Mouse (Mus musculus) 416B (cell line): ENCODE measurements around the gene Terf2ip.

ENCODE experiments used
- DNase-seq: peaks from one replicate; pipeline ENCODE4 v3.0.0; 2011; ENCODE audit warnings: low read depth

Terf2ip gene

DNA sequence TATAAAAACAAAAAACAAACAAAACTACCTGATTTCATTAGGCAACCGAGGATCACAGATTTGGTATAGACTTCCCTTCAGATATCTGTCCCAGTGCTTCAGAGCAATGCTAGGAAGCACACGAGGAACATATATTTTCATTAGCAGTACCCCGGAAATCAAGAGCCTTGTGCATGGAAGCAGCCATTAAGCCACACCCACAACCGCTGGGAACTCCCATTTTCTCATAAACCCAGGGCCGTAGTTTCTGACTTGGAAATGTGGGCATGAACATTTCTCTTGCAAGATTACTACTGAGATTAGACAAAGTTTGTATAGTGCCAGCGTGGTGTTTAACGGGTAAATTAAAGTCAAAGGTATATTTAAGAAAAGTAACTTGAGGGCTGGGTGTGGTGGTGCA lies 1.6 kb upstream of the Terf2ip start:
- no peak for DNase-seq

DNA sequence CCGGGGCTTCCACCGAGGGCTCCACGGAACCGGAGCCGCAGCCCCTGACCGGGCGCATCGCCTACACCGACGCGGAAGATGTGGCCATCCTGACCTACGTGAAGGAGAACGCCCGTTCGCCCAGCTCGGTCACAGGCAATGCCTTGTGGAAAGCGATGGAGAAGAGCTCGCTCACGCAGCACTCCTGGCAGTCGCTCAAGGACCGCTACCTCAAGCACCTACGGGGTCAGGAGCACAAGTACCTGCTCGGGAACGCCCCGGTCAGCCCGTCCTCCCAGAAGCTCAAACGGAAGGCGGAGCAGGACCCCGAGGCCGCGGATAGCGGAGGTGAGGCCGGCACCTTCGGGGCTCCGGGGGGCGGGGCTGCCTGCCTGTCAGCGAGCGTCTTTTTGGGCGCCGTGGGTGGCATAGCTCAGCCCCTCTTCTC lies 631 bp downstream of the Terf2ip start:
- no peak for DNase-seq

DNA sequence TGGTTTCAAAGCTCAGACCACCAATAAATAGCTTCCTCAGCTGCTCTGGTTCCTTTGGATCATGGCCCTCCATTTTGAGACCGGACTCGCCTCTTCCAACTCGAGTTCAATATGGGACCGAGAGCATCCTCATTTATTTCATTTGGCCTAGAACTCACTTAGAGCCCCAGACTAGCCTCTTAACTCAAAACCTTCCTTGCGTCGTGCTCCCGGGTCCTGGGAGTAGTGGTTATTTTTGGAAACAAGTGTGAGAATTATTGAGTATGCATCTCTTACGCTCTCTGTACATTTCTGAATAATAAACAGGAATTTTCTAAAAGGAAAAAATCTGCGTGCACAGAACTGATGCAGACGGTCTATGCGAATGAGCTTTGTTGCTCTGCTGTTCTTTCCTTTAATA lies 3.7 kb downstream of the Terf2ip start, which contains the start of gene Gm6793:
Gene Gm6793, minus strand, starts transcription at position 101 of the 400 bp plus-strand sequence.
- DNase-seq, result no peak

DNA sequence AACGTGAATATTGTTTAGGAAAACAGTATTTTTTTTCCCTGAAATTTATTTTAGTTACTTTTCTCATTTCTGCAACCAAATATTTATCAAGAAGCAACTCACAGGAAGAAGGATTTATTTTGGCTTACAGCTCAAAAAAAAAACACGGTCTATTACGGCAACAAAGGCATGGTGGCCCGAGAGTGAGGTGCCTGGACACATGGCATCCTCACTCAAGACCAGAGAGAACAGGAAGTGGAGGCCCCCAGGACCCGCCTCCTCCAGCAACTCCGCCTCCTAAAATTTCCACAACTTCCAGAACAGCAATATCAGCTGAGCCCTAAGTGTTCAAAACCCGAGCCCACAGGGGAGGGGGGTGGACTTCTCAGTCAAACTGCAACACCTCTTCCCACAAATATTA lies 18.3 kb downstream of the Terf2ip start:
- peak; percentile 17 for DNase-seq

DNA sequence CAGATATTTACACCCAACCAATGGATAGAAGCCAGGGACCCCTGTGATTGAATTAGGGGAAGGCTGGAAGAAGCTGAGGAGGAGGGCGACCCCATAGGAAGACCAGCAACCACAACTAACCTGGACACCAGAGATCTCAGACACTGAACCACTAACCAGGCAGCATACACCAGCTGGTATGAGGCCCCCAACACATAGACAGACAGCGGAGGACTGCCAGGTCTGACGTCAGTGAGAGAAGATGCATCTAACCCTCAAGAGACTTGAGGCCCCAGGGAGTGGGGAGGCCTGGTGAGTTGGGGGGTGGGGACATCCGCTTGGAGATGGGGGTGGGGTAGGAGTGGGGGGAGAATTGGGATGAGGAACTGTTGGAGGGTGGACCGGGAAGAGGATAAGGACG lies 19.5 kb downstream of the Terf2ip start:
- no peak for DNase-seq

DNA sequence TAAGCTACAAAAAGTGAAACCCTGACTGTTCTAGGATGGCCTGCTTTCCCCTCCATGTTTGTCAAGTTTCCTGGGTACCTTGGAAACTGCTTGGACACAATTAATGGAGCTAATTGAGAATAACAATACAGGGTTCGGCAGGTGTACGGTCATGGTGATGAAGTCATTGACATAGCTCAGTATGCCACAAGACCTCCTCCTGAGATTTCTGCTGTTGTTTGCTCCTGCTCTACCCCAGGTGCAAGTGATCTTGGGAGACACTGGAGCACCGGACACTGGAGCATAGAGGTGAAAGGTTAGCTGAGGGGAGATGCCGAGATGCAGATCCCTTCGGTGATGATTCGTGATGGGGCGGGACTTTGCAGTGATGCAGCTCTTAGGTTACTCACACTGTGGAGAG lies 21.9 kb downstream of the Terf2ip start:
- no peak for DNase-seq

DNA sequence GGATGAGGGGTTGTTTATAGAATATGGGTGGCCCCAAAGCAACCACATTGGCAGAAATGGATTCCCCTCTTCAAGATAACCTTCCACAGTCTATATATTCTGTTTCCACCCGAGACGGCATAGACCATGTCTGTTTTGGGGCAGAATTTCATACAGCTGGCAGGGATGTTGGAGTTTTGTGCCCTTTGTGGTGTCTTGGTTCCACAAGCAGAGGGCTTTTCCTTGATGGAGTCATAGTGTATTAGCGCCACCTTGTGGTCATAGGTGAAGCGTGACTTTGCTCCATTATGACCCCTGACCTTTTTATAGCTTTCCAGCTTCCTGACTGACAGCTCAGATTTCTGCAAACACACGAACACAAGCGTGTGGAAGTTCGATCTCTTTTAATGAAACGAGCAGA lies 23.4 kb downstream of the Terf2ip start:
- DNase-seq, result peak; percentile 81

DNA sequence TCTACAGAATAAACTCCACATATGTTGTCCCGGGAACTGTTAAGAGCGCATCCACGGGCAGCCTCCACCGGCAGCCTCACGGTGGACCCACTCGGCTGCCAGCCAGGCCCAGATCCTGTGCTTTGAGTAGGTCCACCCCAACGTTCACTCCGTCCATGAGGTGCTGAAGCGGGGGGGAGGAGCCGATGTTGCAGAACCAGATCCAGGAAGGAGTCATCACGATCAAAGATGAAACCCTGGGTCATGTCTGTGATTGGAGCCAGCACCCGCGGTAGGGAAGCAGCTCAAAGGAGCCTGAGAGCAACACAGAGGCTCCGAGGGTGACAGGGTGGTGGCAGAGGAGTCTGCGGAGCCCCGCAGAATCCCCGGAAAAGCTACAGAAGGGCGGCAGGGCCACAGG lies 26.3 kb downstream of the Terf2ip start:
- DNase-seq, result no peak

DNA sequence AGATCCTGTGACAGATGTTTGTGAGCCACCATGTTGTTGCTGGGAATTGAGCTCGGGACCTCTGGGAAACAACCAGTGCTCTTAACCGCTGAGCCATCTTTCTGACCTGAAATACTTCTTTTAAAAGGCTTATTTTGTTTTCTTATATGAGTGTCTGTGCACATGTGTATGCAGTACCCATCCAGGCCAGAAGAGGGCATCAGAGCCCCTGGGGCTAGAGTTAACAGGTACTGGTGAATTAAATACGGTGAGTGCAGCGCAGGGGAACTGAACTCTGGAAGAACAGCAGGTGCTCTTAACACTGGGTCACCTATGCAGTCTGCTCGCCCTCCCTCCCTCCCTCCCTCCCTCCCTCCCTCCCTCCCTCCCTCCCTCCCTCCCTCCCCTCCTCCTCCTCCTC lies 34.0 kb downstream of the Terf2ip start:
- peak; percentile 15 for DNase-seq

DNA sequence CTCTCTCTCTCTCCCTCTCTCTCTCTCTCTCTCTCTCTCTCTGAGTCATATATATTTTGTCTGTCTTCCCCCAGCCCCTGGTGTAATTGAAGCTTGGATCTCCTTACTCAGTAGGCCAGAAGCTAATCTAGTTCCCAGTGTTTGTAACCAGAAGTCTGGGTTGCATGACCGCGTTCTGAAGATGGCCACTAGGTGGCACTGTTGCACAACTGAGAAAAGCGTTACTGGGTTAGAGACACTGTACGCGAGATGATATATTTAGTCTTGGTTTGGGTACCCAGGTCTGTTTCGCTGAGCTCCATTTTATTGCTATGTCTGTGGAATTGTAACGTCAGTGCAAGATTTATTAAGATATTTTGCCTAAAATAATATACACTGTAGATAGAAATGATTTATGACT lies 34.7 kb downstream of the Terf2ip start:
- peak; percentile 80 for DNase-seq

DNA sequence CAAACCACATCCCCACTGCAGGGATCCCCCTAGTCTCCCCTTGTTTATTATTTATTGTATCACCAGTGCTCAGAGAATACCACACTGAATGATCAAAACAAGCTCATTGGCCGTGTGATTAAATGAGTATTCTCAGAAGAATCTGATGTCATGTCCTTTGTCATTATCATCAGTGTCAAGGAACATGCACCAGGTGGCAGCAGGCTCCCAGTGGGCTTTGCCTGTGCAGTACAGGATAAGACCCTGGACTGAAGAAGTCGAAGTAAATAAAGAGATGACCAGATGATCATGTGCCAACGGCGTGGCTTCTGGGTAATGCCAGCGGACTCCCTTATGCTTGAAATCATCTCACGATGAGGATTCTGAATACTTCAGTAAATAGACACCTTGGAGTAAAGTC lies 37.1 kb downstream of the Terf2ip start:
- DNase-seq, result no peak

DNA sequence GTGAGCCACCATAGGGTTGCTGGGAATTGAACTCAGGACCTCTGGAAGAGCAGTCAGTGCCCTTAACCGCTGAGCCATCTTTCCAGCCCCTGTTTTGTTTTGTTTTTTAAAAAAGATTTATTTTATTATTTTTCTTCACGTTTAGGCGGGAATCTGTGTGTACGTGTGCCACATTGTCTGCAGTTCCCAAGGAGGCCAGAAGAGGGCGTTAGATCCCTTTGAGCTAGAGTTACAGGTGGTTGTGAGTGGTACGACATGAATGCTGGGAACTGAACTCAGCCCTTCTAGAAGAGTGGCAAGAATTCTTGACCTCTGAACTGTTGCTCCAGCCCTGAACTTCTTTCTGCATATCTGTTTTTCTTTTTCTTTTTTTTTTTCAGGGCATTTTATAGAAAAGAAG lies 38.8 kb downstream of the Terf2ip start:
- no peak for DNase-seq

DNA sequence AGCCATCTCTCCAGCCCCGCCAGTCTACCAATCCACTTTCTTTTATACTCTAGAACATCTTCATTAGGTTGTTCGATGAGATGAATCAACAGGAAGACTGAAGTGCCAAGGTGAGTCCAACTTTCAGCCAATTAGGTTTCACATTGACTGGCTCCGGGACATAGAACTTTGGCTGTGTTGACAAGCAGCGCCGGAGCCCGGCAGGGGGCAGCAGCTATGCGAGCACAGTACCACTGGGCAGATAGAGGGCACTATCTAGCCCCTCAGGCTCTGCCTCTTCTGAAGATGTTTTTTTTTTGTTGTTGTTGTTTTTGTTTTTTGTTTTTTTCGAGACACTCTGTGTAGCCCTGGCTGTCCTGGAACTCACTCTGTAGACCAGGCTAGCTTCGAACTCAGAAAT lies 40.3 kb downstream of the Terf2ip start:
- DNase-seq, result no peak

DNA sequence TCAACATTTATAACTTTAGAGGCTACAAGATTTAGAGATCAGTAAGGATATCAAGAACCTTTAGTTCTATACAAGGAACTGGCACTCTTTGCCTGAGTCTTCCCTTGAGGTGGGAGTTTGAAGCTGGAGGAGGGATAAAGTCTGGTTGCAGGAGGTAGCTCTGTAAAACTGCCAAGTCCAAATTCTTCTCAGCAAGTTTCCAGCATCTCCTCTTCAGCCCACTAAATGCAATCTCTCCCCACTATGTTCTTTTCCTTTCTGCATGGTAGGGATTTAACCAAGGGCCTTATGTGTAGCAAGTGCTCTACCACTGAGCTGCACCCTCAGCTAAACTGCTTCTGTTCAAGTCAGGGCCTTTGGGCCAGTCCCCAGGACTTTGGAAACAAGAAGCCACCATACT lies 43.3 kb downstream of the Terf2ip start:
- no peak for DNase-seq

DNA sequence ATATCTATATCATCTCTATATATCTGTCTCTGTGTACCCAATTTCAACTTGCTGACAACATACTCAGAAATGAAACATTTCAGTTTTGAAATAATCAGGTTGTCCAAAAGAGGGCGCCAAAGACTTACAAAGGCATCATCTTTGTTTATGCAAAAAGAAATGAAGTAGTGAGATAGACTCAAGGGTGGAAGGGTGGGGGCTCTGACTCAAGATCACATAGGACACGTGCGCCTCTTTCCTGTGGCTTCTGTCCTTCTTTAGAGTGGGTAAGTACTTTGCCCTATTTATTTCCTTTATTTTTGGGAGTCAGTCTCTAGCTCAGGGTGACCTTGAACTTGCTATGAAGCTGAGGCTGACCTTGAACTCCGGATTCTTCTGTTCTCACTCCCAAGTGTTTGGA lies 50.2 kb downstream of the Terf2ip start:
- DNase-seq, result peak; percentile 75
